Mouse (Mus musculus) myocyte (in vitro differentiated cells): Measurements from ENCODE around the gene Avpi1.

Source experiments
- CEBPB ChIP-seq: IDR thresholded peaks from 2 replicates; pipeline ENCODE4 v1.6.1; 2011; ENCODE audit warnings: mild to moderate bottlenecking, moderate library complexity; ENCODE audit not compliant: poor library complexity, insufficient read depth, severe bottlenecking
- E2F4 ChIP-seq: IDR thresholded peaks from one replicate; pipeline ENCODE4 v1.6.1; 2011; ENCODE audit warnings: mild to moderate bottlenecking, control low read depth, moderate library complexity; ENCODE audit not compliant: insufficient read depth
- POLR2A ChIP-seq: IDR thresholded peaks from one replicate; pipeline ENCODE4 v1.6.1; 2011; ENCODE audit warnings: low read depth, mild to moderate bottlenecking, control low read depth, moderate library complexity; ENCODE audit not compliant: insufficient read length
- SRF ChIP-seq: IDR thresholded peaks from one replicate; pipeline ENCODE4 v1.6.1; 2011; ENCODE audit warnings: low read depth; ENCODE audit not compliant: control insufficient read depth, insufficient read length
- TCF12 ChIP-seq: IDR thresholded peaks from one replicate; pipeline ENCODE4 v1.6.1; 2011; ENCODE audit warnings: mild to moderate bottlenecking, control low read depth; ENCODE audit not compliant: poor library complexity, insufficient read depth, severe bottlenecking
- TCF3 ChIP-seq: IDR thresholded peaks from one replicate; pipeline ENCODE4 v1.6.1; 2011; ENCODE audit warnings: low read depth, control low read depth; ENCODE audit not compliant: insufficient read length

DNA sequence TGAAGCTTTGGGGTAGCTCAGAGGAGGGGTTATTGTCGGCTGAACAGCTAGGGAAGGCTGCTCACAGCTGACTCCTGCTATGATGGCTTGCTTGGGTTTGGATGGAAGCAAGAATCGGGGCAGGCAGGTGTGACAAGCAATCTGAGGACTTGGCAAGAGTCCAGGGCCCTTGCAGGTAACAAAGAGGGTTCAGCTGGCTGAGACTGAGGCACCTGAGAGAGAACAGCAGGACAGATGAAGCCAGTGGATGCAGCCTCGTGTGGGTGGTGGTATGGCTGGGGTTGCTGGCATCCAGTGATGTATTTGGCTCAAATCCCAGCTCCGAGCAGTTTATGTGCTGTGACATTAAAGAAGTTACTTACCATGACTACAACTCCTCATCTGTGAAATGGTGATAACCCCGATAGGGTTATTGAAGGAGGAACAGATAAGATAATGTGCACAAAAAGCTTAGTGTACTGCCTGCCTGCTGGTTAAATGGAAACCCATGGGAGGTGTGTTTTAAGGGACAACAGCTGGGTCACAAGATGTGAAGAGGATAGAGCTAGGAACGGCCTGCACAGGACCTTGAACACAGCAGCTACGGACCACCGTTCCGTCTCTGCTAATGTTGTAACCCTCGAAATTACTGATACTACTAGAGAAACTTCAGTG is 40.6 kb upstream of the Avpi1 start:
- TF ChIP-seq POLR2A (no peak), CEBPB (no peak), TCF12 (no peak), SRF (no peak), E2F4 (no peak), TCF3 (no peak)
